Mouse (Mus musculus): ENCODE data around the gene N4bp2l1.

The N4bp2l1 gene

DNA sequence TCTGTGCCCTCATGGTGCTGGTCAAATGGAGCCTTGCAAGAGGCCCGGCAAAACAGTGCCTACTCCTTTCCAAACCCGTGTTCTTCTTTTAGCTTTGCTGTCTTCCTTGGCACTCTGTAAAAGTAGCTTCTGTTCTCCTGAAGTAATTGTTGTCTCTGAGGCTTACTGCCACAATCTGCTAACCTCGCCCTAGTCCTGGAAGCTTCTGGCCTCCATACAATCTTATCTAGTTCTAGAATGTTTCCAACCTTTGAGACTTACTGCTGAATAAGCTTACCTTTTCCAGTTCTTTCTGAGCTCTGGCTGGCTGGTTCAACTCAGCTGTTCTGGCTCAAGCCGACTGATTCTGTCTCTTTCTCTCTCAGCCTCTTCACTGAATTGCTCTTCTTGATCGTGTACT is 35.2 kb downstream of the N4bp2l1 start:
- no peak for DNase-seq

DNA sequence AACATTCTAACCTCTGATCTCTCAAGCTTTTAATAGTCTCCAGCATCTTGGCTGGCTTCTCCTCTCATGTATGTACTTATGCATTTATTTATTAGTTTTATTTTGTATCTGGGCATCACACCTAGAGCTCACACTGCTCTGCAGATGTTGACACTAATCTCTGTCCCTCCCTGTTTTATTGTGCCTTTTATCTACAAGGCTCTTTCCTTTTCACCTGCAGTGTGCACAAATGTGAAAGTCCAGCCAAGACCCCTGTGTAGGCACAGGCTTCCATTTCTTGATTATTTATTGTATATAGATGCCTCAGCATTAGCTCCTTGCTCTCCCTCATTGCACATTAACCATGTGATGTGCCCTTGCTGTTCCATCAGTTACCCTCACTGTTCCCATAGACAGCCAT is 35.6 kb downstream of the N4bp2l1 start:
- no peak for DNase-seq

DNA sequence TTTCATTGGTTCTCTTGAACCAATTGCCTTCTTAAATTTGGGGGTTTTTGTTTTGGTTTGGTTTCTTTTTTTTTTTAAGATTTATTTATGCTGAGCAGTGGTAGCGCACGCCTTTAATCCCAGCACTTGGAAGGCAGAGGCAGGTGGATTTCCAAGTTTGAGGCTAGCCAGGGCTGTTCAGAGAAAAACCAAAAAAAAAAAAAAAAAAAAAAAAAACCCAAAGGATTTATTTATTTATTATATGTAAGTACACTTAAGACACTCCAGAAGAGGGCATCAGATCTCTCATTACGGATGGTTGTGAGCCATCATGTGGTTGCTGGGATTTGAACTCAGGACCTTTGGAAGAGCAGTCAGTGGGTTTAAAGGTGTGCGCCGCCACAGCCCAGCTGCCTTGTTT is 36.1 kb downstream of the N4bp2l1 start:
- no peak for DNase-seq

DNA sequence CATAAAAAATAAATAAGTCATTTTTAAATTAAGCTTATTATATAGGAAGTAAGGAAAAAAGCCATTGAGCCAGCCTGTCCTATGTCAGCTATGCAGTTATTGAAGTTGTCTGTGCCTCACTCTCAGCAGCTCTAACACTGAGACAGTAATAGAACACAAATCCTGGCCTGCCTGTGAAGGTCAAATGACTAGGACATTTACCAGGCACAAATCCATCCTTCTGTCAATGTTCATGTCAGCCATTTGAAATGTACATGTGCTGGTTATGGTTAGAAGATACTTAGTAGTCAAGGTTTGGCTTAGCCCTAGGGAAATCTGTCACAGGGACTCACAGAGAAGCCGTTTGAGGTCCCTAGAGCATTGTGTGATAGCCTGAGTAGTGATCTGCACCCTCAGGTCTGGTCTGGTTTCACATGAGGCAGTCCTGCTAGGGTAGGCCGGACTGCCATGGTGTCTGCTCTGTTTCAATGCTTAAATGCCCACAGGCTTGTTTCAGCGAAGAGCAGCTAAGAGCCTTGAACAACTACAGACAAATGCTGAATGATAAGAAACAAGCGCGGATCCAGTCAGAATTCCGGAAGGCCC is 37.4 kb downstream of the N4bp2l1 start:
- no peak for DNase-seq

DNA sequence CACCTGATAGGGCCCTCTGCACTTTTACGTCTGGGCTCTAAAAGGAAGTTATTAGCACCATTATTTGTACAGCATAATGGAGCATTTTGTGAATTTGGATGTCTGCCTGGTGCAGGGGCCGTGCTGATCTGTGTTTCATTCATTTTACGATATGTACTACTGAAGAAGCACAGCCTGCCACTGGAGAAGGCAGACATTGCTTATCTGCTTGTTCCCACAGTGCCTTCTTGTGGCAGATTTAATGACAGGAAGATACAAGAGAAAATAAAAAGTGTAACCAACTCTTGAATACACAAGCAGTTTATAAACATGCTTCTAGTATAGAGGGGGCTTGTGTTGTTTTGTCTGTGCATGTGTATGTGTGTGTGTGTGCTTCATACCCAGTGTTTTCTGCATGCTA is 45.4 kb downstream of the N4bp2l1 start:
- no peak for DNase-seq

DNA sequence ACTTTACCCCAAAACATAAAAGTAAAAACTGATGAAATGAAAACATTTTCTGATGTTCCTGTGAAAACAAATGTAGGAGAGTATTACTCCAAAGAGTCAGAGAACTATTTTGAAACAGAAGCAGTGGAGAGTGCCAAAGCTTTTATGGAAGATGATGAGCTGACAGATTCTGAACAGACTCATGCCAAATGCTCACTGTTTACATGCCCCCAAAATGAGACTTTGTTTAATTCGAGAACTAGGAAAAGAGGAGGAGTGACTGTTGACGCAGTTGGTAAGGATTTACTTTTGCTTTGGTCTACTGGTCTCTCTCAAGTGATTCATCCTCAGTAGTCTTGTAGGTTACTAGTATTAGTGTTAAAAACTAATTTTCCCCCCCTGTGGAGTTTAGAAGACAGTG is 53.8 kb downstream of the N4bp2l1 start:
- no peak for DNase-seq

DNA sequence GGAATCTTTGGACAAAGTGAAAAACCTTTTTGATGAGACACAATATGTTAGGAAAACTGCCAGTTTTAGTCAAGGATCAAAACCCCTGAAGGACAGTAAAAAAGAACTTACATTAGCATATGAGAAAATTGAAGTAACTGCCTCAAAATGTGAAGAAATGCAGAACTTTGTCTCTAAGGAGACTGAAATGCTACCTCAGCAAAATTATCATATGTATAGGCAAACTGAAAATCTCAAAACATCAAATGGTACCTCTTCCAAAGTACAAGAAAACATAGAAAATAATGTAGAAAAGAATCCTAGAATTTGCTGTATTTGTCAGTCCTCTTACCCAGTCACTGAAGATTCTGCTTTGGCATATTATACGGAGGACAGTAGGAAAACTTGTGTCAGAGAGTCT is 55.7 kb downstream of the N4bp2l1 start:
- no peak for DNase-seq

DNA sequence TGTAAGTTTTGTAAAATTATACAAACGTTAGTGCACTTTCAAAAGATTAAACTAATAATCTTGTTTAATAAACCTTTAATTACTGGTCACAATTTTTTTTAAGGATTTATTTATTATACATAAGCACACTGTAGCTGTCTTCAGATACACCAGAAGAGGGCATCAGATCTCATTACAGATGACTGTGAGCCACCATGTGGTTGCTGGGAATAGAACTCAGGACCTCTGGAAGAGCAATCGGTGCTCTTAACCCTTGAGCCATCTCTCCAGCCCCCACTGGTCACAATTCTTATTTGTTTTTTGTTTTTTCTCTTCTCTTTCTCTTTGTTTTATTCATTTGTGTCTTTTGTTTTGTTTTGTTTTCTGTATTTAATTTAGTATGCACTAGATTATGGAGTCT is 71.7 kb downstream of the N4bp2l1 start:
- DNase-seq: no peak

DNA sequence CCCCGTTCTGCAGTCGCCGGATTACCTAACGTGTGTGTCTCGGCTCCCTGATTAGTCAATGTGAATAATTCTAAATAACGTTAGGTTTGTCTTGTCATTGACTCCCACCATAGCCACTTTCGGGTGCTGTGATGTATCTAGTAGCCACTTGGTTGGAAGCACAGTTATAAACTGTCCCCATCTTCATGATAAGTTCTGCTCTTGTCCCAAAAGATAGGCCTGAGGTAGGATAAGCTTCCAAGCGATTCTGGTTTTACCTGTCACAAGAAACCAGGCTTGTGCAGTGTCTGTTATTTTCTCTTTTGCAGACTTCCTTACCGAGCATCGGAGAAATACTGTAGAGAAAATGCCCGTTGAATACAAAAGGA is 74.1 kb downstream of the N4bp2l1 start:
- no peak for DNase-seq

DNA sequence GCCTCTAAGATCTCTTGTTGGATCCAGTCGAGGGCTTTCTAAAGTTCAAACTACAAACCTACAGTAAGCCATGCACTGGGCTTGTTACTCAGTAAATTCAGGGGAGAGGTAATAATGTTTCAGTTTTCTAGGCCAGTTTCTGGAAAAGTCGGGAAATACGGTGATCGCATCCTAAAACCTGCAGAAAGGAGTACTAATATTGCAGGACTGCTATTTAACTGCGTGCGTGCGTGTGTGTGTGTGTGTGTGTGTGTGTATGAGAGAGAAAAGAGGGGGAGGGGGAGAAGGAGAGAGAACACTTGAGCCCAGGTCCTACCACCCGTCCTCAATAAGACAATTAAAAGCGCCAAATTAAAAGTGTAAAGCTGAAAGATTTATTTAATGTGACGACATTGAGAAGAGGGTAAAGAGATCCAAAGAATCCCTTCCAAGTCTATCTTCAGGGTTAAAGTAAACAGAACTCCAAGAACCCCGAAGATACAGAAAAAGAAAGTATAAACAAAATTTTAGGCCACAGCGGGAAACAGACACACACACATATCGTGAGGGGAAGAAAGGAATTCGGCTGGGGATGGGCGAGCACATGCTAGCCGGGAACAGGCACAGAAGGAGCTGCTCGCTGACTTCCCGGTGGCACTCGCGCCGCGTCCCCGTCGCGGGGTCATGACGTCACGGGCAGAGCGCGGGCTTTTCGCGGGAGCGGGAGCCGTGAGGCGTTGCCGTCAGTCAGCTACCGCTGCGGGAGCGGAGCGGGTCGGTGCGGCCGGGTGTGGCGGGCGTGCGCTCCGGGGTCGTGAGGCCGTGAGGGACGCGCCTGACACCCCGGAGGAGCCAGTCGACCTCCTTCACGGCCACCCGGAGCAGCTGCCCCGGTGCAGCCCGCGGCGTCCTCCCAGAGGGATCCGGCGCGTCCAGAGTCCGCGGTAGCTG is 74.8 kb downstream of the N4bp2l1 start, which contains the start of gene Brca2:
Gene Brca2, plus strand, starts transcription at position 694 of the 930 bp plus-strand sequence.
- peak; percentile 87 to 90 for DNase-seq

Measured in lung, adult 18-20 months (tissue).